Mouse (Mus musculus) cerebellum, adult 11-12 months (tissue): ENCODE data around the gene Mtx1.

Experiments used
- DNase-seq: peaks from one replicate; pipeline ENCODE4 v3.0.0; 2022

Gene Mtx1

DNA sequence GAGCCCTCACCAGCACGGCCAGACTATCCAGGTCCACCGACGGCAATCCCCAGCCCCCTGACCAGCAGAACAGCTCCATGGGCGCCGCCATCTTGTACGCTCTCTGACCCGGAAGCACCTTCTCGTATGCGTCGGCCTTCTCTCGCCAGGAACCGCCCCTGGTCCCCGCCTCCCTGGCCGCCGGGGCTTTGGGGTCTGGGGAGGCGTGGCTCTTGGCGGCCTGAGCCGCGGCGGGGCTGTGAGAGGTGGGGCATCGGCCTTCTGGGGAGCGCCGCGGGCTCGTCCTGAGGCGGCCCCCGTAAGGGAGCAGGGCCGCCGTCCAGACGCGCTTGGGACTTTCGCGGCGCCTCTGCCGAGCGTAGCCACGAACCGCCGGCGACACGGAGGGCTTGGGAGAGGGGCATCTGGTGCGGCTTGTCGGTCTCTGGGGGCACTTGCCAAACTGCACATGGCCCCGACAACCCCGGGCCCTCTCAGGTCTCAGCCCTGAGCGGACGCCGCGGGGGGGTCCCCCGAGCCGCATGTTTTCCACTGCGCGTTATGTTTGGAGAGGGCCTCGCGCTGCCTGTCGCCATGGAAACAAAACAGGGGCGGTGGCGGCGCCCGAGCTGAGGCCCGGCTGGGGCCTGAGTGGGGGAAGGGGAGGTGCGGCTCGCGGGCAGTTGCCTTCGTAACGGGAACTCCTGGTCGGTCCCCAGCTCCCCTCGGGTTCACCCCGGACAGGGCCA lies 12.9 kb downstream of the Mtx1 start:
- peak; percentile 86 for DNase-seq

- no peak for DNase-seq
Measured at GRCm38 (mm10) chr3:89210731-89211130, 16.2 kb downstream of the Mtx1 start.

GRCm38 (mm10) chr3:89210162-89210561 lies 16.7 kb downstream of the Mtx1 start:
- no peak for DNase-seq

DNA sequence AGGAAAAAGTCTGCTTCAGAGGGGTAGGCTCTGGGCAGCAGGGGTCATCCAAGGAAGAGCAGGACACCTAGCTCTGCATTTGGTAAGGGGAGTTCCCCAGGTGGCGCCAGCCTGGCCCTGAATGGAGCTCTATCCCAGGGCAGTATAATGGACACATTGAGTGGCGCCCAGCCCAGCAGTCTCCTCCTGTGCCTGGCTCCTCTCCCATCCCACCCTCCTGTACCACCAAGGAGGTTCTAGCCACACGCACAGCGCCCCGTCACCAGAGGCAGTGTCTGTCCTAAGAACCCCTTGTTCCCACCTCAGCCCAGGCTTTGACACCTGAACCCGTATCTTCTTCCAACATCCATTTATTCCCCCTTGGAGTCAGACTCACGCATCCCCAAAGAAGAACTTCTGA lies 17.2 kb downstream of the Mtx1 start:
- no peak for DNase-seq

GRCm38 (mm10) chr3:89208736-89209135 lies 18.2 kb downstream of the Mtx1 start:
- no peak for DNase-seq

GRCm38 (mm10) chr3:89208075-89208657 lies 18.7 kb downstream of the Mtx1 start:
- no peak for DNase-seq

GRCm38 (mm10) chr3:89206695-89207094 lies 20.2 kb downstream of the Mtx1 start:
- DNase-seq = no peak

DNA sequence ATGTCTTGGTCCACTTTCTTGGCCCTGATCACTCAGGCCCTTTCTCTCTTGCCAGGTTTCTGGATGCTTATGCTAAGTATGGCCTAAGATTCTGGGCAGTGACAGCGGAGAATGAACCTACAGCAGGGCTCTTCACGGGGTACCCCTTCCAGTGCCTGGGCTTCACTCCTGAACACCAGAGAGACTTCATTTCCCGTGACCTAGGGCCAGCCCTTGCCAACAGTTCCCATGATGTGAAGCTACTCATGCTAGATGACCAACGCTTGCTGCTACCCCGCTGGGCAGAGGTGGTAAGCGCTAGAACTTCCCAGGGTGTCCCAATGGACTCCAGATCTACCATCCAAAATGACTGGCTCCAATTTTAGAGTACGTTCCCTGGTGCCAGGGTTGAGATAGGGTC lies 20.8 kb downstream of the Mtx1 start:
- DNase-seq = no peak

DNA sequence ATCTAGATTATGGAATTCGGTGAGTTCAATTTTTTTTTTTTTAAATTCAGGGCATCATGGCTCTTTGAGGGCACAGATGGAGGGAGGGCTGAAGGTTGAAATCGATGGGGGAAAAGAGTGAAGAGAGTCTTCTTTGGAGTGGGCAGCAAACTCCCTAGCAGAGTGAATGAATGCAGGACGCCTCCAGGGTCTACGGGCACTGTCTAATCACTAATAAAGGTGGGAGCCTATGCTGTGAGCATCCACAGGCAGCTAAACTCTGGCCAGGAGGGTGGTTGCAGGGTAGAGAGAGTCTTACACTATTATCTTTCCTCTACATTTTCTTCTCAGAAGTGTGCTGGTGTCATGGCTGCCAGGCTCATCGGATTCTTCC lies 23.8 kb downstream of the Mtx1 start:
- DNase-seq = no peak

DNA sequence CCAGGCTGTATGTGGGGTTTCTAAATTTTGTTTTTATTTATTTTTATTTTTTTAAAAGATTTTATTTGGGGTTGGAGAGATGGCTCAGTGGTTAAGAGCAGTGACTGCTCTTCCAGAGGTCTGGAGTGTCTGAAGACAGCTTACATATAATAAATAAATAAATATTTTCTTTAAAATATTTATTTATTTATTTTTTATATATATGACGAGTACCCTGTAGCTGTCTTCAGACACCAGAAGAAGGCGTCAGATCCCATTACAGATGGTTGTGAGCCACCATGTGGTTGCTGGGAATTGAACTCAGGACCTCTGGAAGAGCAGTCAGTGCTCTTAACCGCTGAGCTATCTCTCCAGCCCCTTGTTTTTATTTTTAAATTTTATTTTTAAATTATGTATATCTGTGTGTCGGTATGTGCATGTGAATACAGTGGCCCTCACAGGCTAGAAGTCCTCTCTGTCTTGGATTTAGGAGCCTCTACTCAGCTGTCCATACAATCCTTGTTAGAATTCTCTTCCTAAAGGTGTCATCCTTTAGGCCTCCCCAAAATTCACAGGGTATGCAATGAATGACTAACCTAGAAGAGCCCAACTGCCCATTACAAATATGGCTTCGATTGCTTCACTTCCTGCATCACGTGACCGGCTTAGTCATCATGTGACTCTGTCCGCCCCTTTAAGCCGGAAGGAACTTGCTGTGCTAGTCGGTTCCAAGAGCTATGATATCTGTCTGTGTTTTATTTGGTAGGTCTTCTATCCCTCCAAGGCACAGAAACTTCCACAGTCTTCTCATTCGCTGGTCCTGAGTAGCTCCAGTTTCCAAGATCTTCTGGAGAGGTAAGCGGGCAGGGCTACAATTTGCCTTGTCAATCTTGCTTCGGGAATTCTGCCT lies 24.4 kb downstream of the Mtx1 start, which contains the start of gene Gba:
TSS of gene Gba (plus strand) at position 676 of the 889 bp plus-strand sequence.
- peak; percentile 83 for DNase-seq

DNA sequence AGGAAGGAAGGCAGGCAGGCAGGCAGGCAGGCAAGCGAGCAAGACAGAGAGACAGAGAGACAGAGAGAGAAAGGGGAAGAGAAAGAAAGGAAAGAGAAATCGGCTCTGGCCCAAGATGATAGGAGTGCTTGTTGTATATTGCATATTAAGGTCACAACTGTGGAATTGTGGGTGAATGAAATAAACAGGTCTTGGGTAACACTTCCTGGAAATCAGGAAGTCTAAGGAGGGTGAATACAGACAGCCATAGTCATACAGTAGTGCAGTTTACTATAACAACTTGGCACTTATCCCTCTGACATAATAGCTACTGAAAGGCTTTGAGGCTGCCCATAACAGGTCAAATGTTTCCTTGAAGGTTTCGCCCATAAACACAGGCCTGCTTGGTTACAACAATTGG lies 27.0 kb downstream of the Mtx1 start:
- no peak for DNase-seq

GRCm38 (mm10) chr3:89195979-89196877 lies 30.7 kb downstream of the Mtx1 start:
- DNase-seq = peak; percentile 82

DNA sequence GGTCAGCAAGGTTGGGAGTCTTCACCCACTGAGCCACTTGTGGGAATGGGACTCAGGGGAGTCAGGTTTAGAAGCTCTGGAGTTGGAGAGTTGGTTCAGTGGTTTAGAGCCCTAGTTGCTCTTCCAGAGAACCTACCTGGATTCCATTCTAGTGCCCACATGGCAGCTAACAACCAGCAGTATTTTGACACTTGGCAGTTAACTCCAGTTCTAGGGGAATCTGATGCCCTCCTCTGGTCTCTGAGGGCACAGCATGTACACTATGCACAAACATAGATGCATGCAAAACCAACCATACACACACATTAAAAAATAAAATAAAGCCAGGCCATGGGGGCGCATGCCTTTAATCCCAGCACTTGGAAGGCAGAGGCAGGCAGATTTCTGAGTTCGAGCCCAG lies 33.0 kb downstream of the Mtx1 start:
- no peak for DNase-seq

DNA sequence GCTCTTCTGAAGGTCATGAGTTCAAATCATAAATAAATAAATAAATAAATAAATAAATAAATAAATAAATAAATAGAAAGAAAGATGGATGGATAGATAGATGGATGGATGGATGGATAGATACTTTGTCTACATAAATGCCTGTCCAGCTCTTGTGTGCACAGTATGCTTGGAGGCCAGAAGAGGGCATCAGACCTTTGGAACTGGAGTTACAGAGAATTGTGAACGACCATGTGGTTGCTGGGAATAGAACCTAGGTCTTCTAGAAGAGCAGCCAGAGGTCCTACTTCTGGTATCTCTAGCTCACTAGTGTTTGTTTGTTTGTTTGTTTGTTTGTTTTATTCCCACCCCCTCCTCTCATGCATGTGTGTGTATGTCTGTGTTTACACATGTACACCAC lies 33.5 kb downstream of the Mtx1 start:
- DNase-seq = no peak

DNA sequence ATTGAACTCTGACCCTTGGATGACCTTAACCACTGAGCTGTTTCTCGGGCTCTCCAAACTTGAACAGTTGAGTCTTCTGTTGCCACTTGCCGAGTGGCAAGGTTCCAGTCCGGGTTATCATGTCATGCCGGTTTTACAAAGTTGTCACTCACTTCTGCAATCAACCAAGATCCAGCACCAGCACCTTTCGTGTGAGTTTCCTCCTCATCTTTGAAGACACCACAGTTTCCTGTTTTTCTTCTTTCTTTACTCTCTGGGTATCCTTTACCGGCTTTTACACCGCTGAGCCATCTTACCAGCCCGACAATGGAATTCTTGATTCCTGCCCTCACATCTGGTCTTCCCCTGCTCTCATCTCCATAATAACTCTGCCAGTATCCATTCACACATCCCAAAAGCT lies 36.5 kb downstream of the Mtx1 start:
- DNase-seq = no peak

GRCm38 (mm10) chr3:89188478-89188875 lies 38.4 kb downstream of the Mtx1 start:
- no peak for DNase-seq

GRCm38 (mm10) chr3:89187690-89188477 lies 39.0 kb downstream of the Mtx1 start:
- DNase-seq = no peak

DNA sequence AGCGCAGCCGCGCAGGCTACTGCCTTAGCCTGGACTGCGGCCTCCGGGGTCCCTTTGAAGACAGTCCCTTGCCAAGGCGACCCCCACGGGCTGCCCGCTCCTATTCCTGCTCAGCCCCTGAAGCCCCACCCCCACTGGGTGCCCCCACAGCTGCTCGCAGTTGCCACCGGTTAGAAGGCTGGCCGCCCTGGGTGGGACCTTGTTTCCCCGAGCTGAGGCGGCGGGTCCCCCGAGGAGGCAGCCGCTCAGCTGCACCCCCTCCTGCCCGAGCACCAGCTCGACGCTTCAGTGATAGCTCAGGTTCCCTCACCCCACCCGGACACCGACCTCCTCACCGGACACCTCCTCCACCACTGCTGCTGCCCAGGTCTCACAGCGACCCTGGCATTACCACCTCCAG lies 39.7 kb downstream of the Mtx1 start:
- DNase-seq = no peak

GRCm38 (mm10) chr3:89183959-89184315 lies 43.0 kb downstream of the Mtx1 start:
- peak; percentile 63 for DNase-seq

DNA sequence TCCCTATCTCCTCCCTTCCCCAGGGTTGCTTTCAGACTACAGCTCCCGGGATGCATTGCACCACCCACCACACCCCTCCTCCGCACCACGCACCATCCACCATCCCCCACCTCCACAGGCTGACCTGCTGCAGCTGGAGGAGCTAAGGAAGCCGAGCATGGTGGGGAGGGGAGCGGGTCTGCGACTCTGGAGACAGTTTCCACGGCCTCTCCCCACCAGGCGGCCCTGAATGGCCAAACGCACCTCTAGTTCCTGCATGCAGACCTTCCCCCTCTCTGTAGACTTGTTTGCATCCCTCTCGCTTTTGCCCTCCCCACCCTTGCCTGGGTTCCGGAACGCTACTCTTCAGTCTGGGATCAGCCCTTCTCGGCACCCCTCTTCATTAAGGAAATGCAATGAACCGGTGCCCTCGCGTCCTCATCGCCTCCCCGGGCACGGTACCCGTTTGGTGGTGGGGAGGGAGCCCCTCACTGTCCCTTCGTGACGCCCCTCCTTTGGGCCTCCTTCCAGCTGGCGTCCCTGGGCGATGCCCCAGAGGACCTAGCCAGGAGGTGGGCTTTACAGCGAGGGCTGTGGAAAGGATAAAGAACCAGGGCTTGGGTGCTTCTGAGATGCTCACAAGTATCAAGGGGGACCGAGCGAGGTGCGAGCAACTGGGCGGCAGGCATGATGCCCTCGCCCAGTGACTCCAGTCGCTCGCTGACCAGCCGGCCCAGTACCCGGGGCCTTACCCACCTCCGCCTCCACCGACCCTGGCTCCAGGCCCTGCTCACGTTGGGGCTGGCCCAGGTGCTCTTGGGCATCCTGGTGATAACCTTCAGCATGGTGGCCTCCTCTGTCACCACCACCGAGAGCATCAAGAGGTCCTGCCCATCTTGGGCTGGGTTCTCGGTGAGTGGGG lies 43.6 kb downstream of the Mtx1 start, which contains the start of gene Fam189b:
TSS of gene Fam189b (plus strand) at position 86 of the 901 bp plus-strand sequence.
- DNase-seq = peak; percentile 92
